Mouse (Mus musculus) hindbrain, embryonic 11.5 days (tissue): ENCODE results near the gene Dock7. TPM values are rescaled to one million over a fixed set of nuclear protein-coding genes. Genes with fewer than 3 reads are reported as not detected.

Experiments used
- ATAC-seq: fragments of 200-750 bp; cut with Nextera tagmentation; 2 replicates; pipeline ENCODE4 v1.8.0; 2017; ENCODE audit warnings: mild to moderate bottlenecking, moderate TSS enrichment, moderate library complexity; ENCODE audit not compliant: low FRiP score
- DNase-seq: peaks from one replicate; pipeline ENCODE4 v3.0.0-alpha.2; 2015; ENCODE audit warnings: low spot score
- H3K27ac ChIP-seq: fragments of 300-500 bp; sonication (generic); 2 replicates; pipeline ENCODE4 v1.5.1; 2014; ENCODE audit warnings: mild to moderate bottlenecking, low read depth, low read length
- H3K27me3 ChIP-seq: fragments of 300-500 bp; sonication (generic); 2 replicates; pipeline ENCODE4 v1.6.1; 2014; ENCODE audit warnings: mild to moderate bottlenecking, low read length, moderate library complexity, mixed read lengths; ENCODE audit not compliant: control insufficient read depth, insufficient read depth
- H3K36me3 ChIP-seq: fragments of 300-500 bp; sonication (generic); 2 replicates; pipeline ENCODE4 v1.6.1; 2014; ENCODE audit warnings: mild to moderate bottlenecking, low read length, moderate library complexity, mixed read lengths; ENCODE audit not compliant: control insufficient read depth, insufficient read depth
- H3K4me1 ChIP-seq: fragments of 300-500 bp; sonication (generic); replicated peaks from 2 replicates; pipeline ENCODE4 v1.6.1; 2014; ENCODE audit warnings: low read length, mixed read lengths; ENCODE audit not compliant: control insufficient read depth, insufficient read depth
- H3K4me2 ChIP-seq: fragments of 300-500 bp; sonication (generic); replicated peaks from 2 replicates; pipeline ENCODE4 v1.6.1; 2014; ENCODE audit warnings: mild to moderate bottlenecking, low read depth, low read length
- H3K4me3 ChIP-seq: fragments of 300-500 bp; sonication (generic); 2 replicates; pipeline ENCODE4 v1.5.1; 2014; ENCODE audit warnings: low read depth, low read length
- H3K9ac ChIP-seq: fragments of 300-500 bp; sonication (generic); 2 replicates; pipeline ENCODE4 v1.6.1; 2014; ENCODE audit warnings: low read depth, low read length
- H3K9me3 ChIP-seq: fragments of 300-500 bp; sonication (generic); 2 replicates; pipeline ENCODE4 v1.6.1; 2016; ENCODE audit warnings: low read length; ENCODE audit not compliant: control insufficient read depth
- WGBS: fragments of 180-500 bp; shearing (Covaris S2); extraction: QIAGEN DNeasy Blood & Tissue Kit; methylation state at CpG from one replicate; pipeline ENCODE4 v1.1.7; 2014; 5-methylcytosine and 5-hydroxymethylcytosine counted together
- polyA plus RNA-seq: library from polyadenylated mRNA; unstranded; fragments of >200 nt; fragmentation: Nextera tagmentation; extraction: Ambion mirVana; gene quantifications from 2 replicates; pipeline ENCODE4 v1.2.1, GENCODE M21; 2014

The Dock7 gene
- polyA plus RNA-seq, 1 experiment from 2014 or later = 104 TPM

DNA sequence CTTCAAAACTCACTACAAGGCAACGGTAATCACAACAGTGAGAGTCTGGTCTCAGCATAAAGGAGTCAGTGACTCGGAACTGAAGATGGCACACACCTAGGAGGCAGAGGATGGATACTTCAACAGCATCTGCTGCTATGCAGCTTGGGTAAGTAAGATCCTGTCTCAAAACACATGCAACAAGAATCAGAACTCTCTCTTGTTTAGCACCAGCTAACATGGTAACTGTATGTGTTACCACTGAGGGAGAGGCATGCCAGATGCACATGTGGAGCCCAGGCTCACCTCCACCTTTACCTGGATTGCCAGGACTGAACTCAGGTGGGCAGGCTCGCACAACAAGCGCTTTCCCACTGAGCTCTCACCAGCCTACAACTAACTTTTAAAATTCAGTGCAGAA is 11.9 kb downstream of the Dock7 start:
- H3K27ac ChIP-seq = no peak overlapping the region
- ATAC-seq = no peak
- H3K9ac ChIP-seq = no peak overlapping the region

DNA sequence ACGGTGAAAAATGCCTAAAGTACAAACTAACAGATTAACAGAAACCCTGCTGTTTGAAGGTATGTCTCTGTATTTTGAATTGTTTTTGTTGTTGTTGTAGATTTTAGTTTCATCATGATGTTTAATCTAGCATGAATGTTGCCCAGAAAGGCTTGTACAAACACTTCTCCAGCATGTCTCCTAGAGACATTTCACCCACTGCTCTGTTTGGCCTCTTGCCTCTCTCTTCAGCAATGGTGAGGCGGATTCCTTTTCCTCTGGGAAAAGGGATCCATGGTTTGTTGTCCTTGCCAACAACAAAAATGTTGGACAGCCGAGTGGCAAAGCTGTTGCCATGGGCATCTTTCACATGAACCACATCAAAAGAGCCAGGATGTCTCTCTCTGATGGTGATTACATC is 17.9 kb downstream of the Dock7 start:
- ATAC-seq (no peak), DNase-seq (no peak)
- no peak overlapping the region for H3K4me2 ChIP-seq
- H3K9ac ChIP-seq = no peak overlapping the region
- no peak overlapping the region for H3K27ac ChIP-seq
- no peaks in the 10 kb centered on the region for H3K9me3 ChIP-seq
- no peaks in the 10 kb centered on the region for H3K36me3 ChIP-seq
- no peaks in the 10 kb centered on the region for H3K27me3 ChIP-seq
- H3K4me3 ChIP-seq = no peak overlapping the region
- H3K4me1 ChIP-seq = no peaks in the 10 kb centered on the region
- 84% methylated on average over 3 of the region's 3 CpGs for WGBS

More for the DNA sequence above, 11.9 kb downstream of the Dock7 start:
- Histone ChIP-seq H3K36me3 (no peaks in the 10 kb centered on the region), H3K4me1 (no peaks in the 10 kb centered on the region), H3K27me3 (no peaks in the 10 kb centered on the region), H3K4me2 (no peak overlapping the region), H3K9me3 (no peaks in the 10 kb centered on the region), H3K4me3 (no peak overlapping the region)
- no peak for DNase-seq
- WGBS = 85% methylated on average over 4 of the region's 4 CpGs

DNA sequence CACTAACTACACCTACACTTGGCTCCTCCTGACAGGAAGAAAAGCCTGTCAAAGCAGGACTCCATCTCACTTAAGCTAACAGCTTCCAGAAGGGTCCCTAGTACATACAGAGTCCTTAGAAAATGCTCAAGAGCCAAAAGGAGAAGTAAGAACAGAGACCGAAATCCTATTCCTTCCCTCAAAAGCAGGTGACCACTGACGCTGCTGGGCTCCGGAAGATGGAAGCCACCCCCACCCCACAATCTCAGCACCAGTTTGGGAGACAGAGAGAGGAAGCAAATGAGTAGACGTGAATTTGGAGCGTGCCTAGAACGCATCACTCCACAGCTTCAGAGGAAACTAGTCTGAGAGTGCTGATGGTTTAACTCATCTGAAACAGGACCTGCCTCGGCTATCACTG is 20.0 kb downstream of the Dock7 start:
- ATAC-seq (no peak), DNase-seq (no peak)
- Histone ChIP-seq H3K4me3 (no peak overlapping the region), H3K9me3 (no peaks in the 10 kb centered on the region), H3K27me3 (no peaks in the 10 kb centered on the region), H3K36me3 (no peaks in the 10 kb centered on the region), H3K9ac (no peak overlapping the region), H3K27ac (no peak overlapping the region), H3K4me1 (no peaks in the 10 kb centered on the region), H3K4me2 (no peak overlapping the region)
- WGBS = 90% methylated on average over 7 of the region's 7 CpGs

DNA sequence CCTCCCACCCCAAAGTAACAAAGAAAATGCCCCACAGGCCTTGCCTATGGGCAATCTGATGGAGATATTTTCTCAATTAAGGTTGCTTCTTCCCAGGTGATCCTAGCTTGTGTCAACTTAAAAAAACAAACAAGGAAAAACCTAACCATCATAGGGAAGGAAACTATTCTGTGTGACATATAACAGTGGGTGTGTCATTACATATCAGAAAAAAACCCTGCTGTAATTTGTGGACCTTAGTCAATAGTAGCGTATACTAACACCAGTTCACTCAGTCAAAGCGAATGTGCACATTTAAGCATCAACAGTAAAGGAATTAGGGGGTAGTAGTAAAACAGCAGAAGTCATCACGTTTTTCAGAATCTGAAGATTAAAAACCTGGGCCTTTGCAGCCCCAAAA is 28.9 kb downstream of the Dock7 start:
- ATAC-seq = no peak

DNA sequence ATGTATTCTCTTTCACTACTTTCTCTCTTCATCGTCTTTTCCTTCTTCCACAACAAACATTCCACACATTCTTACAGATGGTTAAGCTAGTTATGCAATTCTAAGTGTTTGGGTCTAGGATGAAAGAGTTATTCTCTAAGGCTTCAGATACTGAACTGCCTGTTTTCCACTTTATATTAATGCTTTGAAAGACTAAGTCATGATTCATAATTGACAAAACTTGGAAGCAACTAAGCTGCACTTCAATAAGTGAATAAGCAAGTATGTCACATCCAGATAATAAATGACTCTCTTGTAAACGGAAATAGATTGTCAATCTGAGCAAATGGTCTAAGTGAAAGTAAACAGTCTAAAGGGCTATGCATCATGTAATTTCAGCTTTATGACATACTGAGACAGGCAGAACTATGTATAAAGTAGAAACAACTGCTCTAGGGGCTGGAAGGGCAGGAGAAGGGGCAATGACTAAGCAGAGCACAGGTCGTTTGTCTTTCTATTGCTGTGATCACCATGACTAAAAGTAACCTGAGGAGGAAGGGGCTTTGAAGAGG is 29.5 kb downstream of the Dock7 start:
- Histone ChIP-seq H3K36me3 (no peaks in the 10 kb centered on the region), H3K4me3 (no peak overlapping the region), H3K27ac (no peak overlapping the region), H3K4me2 (no peak overlapping the region), H3K4me1 (no peaks in the 10 kb centered on the region), H3K27me3 (no peaks in the 10 kb centered on the region), H3K9me3 (no peaks in the 10 kb centered on the region), H3K9ac (no peak overlapping the region)
- no peak for DNase-seq
- ATAC-seq = no peak
- 60% methylated on average over 3 of the region's 3 CpGs for WGBS

More for the DNA sequence above, 28.9 kb downstream of the Dock7 start:
- DNase-seq = no peak
- H3K27ac ChIP-seq = no peak overlapping the region
- H3K36me3 ChIP-seq = no peaks in the 10 kb centered on the region
- H3K9ac ChIP-seq = no peak overlapping the region
- H3K27me3 ChIP-seq = no peaks in the 10 kb centered on the region
- no peaks in the 10 kb centered on the region for H3K9me3 ChIP-seq
- H3K4me2 ChIP-seq = no peak overlapping the region
- no peak overlapping the region for H3K4me3 ChIP-seq
- 81% methylated on average over 3 of the region's 3 CpGs for WGBS
- H3K4me1 ChIP-seq = no peaks in the 10 kb centered on the region

DNA sequence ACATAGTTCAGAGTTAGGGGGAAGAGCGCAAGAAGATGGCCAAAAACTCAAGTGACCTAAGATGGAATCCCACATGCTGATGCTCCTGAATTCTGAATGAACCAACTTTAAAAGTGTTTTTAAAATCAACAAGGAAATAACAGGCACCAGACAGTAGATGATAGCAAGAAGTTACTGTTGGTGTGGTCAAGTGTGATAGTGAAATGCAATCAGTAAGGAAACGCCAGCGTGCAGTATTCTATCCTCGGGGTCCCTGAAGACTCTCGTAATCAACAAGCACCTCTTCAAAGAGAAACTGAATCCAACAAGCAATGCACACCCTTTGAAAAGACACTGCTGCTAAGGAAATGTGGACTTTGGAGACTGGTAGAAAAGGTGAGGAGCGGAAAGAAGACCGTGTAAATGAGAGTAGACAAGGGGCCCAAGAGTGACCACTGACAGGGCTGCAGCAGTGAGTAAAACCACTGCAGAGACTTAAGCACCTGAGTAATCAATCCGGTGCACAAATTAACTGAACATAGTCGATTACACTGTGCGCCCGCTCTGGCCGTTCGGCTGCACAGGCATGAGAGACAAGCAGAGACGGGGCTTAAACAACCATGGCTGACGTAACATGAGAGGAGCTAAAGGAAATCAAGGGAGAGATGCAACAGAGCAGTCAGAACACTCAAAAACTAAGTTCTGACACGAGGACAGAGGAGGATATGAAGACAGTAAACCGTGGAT is 32.8 kb downstream of the Dock7 start:
- H3K9ac ChIP-seq = no peak overlapping the region
- no peaks in the 10 kb centered on the region for H3K4me1 ChIP-seq
- WGBS = 96% methylated on average over 17 of the region's 17 CpGs
- no peaks in the 10 kb centered on the region for H3K27me3 ChIP-seq
- no peaks in the 10 kb centered on the region for H3K36me3 ChIP-seq
- no peaks in the 10 kb centered on the region for H3K9me3 ChIP-seq
- ATAC-seq = no peak
- H3K4me3 ChIP-seq = no peak overlapping the region
- H3K4me2 ChIP-seq = no peak overlapping the region
- H3K27ac ChIP-seq = no peak overlapping the region
- no peak for DNase-seq

DNA sequence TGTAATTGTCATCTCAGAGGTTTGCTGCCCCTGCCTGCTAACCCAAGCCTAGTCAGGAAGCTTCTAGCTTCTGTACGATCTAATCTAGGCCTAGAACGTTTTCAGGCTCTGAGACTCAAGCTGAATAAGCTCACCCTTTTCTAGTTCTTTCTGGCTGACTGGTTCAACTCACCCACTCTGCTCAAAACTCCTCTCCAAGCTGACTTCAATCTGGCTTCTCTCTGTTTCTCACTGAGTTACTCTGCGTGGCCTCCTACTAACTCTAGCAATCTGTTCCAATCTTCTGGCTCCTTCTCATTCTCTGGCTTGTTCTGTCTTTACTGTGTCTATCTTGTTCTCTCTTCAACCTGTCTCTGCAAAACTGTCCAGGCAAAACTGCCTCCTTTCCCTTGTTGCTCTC is 36.9 kb downstream of the Dock7 start:
- no peak overlapping the region for H3K4me2 ChIP-seq
- H3K9ac ChIP-seq = no peak overlapping the region
- no peak overlapping the region for H3K4me3 ChIP-seq
- no peaks in the 10 kb centered on the region for H3K36me3 ChIP-seq
- 95% methylated on average over 3 of the region's 3 CpGs for WGBS
- no peaks in the 10 kb centered on the region for H3K9me3 ChIP-seq
- no peaks in the 10 kb centered on the region for H3K4me1 ChIP-seq
- DNase-seq = no peak
- no peaks in the 10 kb centered on the region for H3K27me3 ChIP-seq
- ATAC-seq = no peak
- no peak overlapping the region for H3K27ac ChIP-seq

DNA sequence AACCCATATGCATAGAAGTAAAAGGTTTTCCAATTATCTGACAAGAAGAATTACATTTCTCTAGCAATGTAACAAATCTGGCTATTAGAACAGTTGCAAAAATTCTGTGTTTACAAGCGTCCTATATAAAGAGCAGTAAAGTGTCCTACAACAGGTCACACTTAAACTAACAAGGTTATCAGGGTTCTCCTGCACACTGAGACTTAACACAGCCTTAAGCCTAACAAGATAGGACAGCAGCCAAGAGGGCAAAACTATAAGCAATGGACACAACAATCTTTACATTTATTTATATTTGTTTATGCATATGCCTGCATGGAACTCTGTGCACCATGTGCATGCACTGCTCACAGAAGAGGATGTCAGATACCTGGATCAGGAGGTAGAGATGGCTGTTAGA is 39.5 kb downstream of the Dock7 start:
- H3K36me3 ChIP-seq = no peaks in the 10 kb centered on the region
- 88% methylated on average over 1 of the region's 1 CpGs for WGBS

DNA sequence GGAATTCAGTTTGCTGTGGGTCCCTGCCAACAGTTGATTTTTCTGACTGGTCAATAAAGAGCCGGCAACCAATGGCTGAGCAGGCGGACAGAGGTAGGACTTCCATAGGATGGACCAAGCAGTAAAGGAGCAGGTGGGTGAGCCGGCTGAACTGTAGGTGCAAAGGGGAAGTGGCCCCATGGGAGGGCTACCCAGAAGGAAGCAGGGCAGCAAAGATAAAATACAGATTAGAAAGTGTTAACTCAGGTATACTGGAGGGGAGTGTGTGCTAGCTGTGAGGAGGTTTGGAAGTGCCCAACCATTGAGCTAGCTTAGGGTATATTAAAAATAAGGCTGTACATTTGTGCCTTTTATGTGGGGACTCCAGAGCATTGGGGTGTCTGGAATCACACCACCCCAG is 42.7 kb downstream of the Dock7 start:
- Histone ChIP-seq H3K9me3 (no peaks in the 10 kb centered on the region), H3K4me2 (no peak overlapping the region), H3K27me3 (no peaks in the 10 kb centered on the region), H3K4me1 (no peaks in the 10 kb centered on the region), H3K36me3 (no peaks in the 10 kb centered on the region), H3K27ac (no peak overlapping the region), H3K4me3 (no peak overlapping the region), H3K9ac (no peak overlapping the region)
- 94% methylated on average over 3 of the region's 3 CpGs for WGBS
- ATAC-seq (no peak), DNase-seq (no peak)

More for the DNA sequence above, 39.5 kb downstream of the Dock7 start:
- Histone ChIP-seq H3K4me1 (no peaks in the 10 kb centered on the region), H3K27me3 (no peaks in the 10 kb centered on the region), H3K9ac (no peak overlapping the region), H3K4me3 (no peak overlapping the region), H3K9me3 (no peaks in the 10 kb centered on the region), H3K27ac (no peak overlapping the region), H3K4me2 (no peak overlapping the region)
- no peak for ATAC-seq
- no peak for DNase-seq
